Mouse (Mus musculus) neural tube, embryonic 15.5 days (tissue): ENCODE measurements at regions not wholly inside any gene's neighbourhood (a gene's known extent, or its start where the extent isn't known, plus 50 kb on each side); places are given as distances from the start of the nearest gene placed in this dataset.
A peak's percentile ranks its signal among the peaks of the same experiment; 100 is the strongest.

ENCODE experiments used
- ATAC-seq: fragments of 200-750 bp; cut with Nextera tagmentation; 2 replicates; pipeline ENCODE4 v1.8.0; 2017; ENCODE audit warnings: mild to moderate bottlenecking, moderate TSS enrichment, moderate library complexity; ENCODE audit not compliant: low FRiP score
- H3K27ac ChIP-seq: fragments of 300-500 bp; sonication (generic); replicated peaks from 2 replicates; pipeline ENCODE4 v1.5.1; 2015; ENCODE audit warnings: mild to moderate bottlenecking, inconsistent platforms
- H3K27me3 ChIP-seq: fragments of 300-500 bp; sonication (generic); replicated peaks from 2 replicates; pipeline ENCODE4 v1.6.1; 2015; ENCODE audit warnings: inconsistent platforms
- H3K36me3 ChIP-seq: fragments of 300-500 bp; sonication (generic); 2 replicates; pipeline ENCODE4 v1.6.1; 2015; ENCODE audit warnings: inconsistent platforms
- H3K4me1 ChIP-seq: fragments of 300-500 bp; sonication (generic); 2 replicates; pipeline ENCODE4 v1.6.1; 2015; ENCODE audit warnings: inconsistent platforms
- H3K4me2 ChIP-seq: fragments of 300-500 bp; sonication (generic); 2 replicates; pipeline ENCODE4 v1.6.1; 2015; ENCODE audit warnings: inconsistent platforms, mild to moderate bottlenecking, moderate library complexity
- H3K4me3 ChIP-seq: fragments of 300-500 bp; sonication (generic); replicated peaks from 2 replicates; pipeline ENCODE4 v1.5.1; 2015; ENCODE audit warnings: mild to moderate bottlenecking, inconsistent platforms
- H3K9ac ChIP-seq: fragments of 300-500 bp; sonication (generic); replicated peaks from 2 replicates; pipeline ENCODE4 v1.6.1; 2015; ENCODE audit warnings: mild to moderate bottlenecking, inconsistent platforms
- H3K9me3 ChIP-seq: fragments of 300-500 bp; sonication (generic); replicated peaks from 2 replicates; pipeline ENCODE4 v1.6.1; 2016; ENCODE audit warnings: inconsistent platforms
- WGBS: fragments of 180-500 bp; shearing (Covaris S2); methylation state at CpG from one replicate; pipeline ENCODE4 v1.1.7; 2015; ENCODE audit warnings: mixed read lengths; 5-methylcytosine and 5-hydroxymethylcytosine counted together

- H3K27me3 ChIP-seq: 0 out of 2 replicates have a peak, but pooled peaks cover 2% of the 10 kb centered on the region
- no peak overlapping the region for H3K4me2 ChIP-seq
- peaks cover 14% of the 10 kb centered on the region for H3K4me1 ChIP-seq
- WGBS: 94% methylated on average over 9 of the region's 9 CpGs
- ATAC-seq: no peak
- no peak overlapping the region for H3K27ac ChIP-seq
- no peak overlapping the region for H3K4me3 ChIP-seq
- no peaks in the 10 kb centered on the region for H3K36me3 ChIP-seq
- H3K9ac ChIP-seq: no peak overlapping the region
- H3K9me3 ChIP-seq: no peaks in the 10 kb centered on the region
Measured at GRCm38 (mm10) chr2:74029938-74030337, 118.8 kb upstream of the Atp5g3 start.

GRCm38 (mm10) chr2:74027404-74028104 lies 116.4 kb upstream of the Atp5g3 start:
- Histone ChIP-seq H3K4me3 (no peak overlapping the region), H3K4me2 (peak overlapping the region; percentile 23), H3K9me3 (no peaks in the 10 kb centered on the region), H3K9ac (0 out of 2 replicates have a peak overlapping the region, but pooled peaks have one; percentile 17), H3K4me1 (peaks cover 14% of the 10 kb centered on the region), H3K27me3 (0 out of 2 replicates have a peak, but pooled peaks cover 2% of the 10 kb centered on the region), H3K36me3 (no peaks in the 10 kb centered on the region), H3K27ac (peak overlapping the region; percentile 48; the same call in 1 of the 2 replicates)
- peak; percentile 86 for ATAC-seq
- WGBS: 21% methylated on average over 11 of the region's 11 CpGs

- Histone ChIP-seq H3K4me3 (no peak overlapping the region), H3K27me3 (no peaks in the 10 kb centered on the region), H3K36me3 (no peaks in the 10 kb centered on the region), H3K4me1 (peaks cover 11% of the 10 kb centered on the region), H3K9ac (no peak overlapping the region), H3K4me2 (no peak overlapping the region), H3K9me3 (no peaks in the 10 kb centered on the region), H3K27ac (no peak overlapping the region)
- no peak for ATAC-seq
- WGBS: 52% methylated on average over 7 of the region's 7 CpGs
Measured at GRCm38 (mm10) chr2:74015146-74015545, 104.0 kb upstream of the Atp5g3 start.

GRCm38 (mm10) chr2:74014201-74014600 lies 103.1 kb upstream of the Atp5g3 start:
- H3K27me3 ChIP-seq: no peaks in the 10 kb centered on the region
- H3K36me3 ChIP-seq: no peaks in the 10 kb centered on the region
- H3K4me1 ChIP-seq: peaks cover 2% of the 10 kb centered on the region
- H3K4me2 ChIP-seq: no peak overlapping the region
- H3K27ac ChIP-seq: no peak overlapping the region
- WGBS: 92% methylated on average over 3 of the region's 3 CpGs
- no peak for ATAC-seq
- no peak overlapping the region for H3K9ac ChIP-seq
- H3K9me3 ChIP-seq: no peaks in the 10 kb centered on the region
- no peak overlapping the region for H3K4me3 ChIP-seq

GRCm38 (mm10) chr2:73998531-73998930 lies 87.4 kb upstream of the Atp5g3 start:
- H3K9ac ChIP-seq: no peak overlapping the region
- no peaks in the 10 kb centered on the region; the same call in 1 of the 2 replicates for H3K27me3 ChIP-seq
- H3K4me3 ChIP-seq: no peak overlapping the region
- no peak overlapping the region for H3K4me2 ChIP-seq
- H3K36me3 ChIP-seq: no peaks in the 10 kb centered on the region
- no peaks in the 10 kb centered on the region for H3K9me3 ChIP-seq
- H3K27ac ChIP-seq: no peak overlapping the region
- ATAC-seq: no peak
- H3K4me1 ChIP-seq: peaks cover 13% of the 10 kb centered on the region; the same call in 1 of the 2 replicates
- WGBS: 5% methylated on average over 2 of the region's 2 CpGs

- H3K9ac ChIP-seq: no peak overlapping the region
- no peak overlapping the region for H3K4me3 ChIP-seq
- H3K4me1 ChIP-seq: peaks cover 15% of the 10 kb centered on the region
- 82% methylated on average over 5 of the region's 5 CpGs for WGBS
- no peaks in the 10 kb centered on the region; the same call in 1 of the 2 replicates for H3K27me3 ChIP-seq
- H3K4me2 ChIP-seq: no peak overlapping the region
- no peaks in the 10 kb centered on the region for H3K36me3 ChIP-seq
- no peak for ATAC-seq
- no peak overlapping the region for H3K27ac ChIP-seq
- H3K9me3 ChIP-seq: no peaks in the 10 kb centered on the region
Measured at GRCm38 (mm10) chr2:73996986-73997385, 85.9 kb upstream of the Atp5g3 start.

- H3K27ac ChIP-seq: no peak overlapping the region; the same call in 1 of the 2 replicates
- H3K27me3 ChIP-seq: no peaks in the 10 kb centered on the region
- no peaks in the 10 kb centered on the region for H3K36me3 ChIP-seq
- no peaks in the 10 kb centered on the region for H3K9me3 ChIP-seq
- WGBS: 15% methylated on average over 11 of the region's 11 CpGs
- no peak overlapping the region for H3K4me3 ChIP-seq
- ATAC-seq: peak; percentile 61; the same call in 1 of the 2 replicates
- H3K4me1 ChIP-seq: peaks cover 13% of the 10 kb centered on the region
- H3K9ac ChIP-seq: no peak overlapping the region; the same call in 1 of the 2 replicates
- peak overlapping the region; percentile 43 for H3K4me2 ChIP-seq
Measured at GRCm38 (mm10) chr2:73991818-73992217, 80.7 kb upstream of the Atp5g3 start.

GRCm38 (mm10) chr2:73987441-73988105 lies 76.4 kb upstream of the Atp5g3 start:
- Histone ChIP-seq H3K27me3 (no peaks in the 10 kb centered on the region), H3K9ac (no peak overlapping the region), H3K9me3 (no peaks in the 10 kb centered on the region), H3K4me1 (peaks cover 13% of the 10 kb centered on the region), H3K4me2 (no peak overlapping the region), H3K36me3 (no peaks in the 10 kb centered on the region), H3K4me3 (no peak overlapping the region), H3K27ac (no peak overlapping the region)
- WGBS: 81% methylated on average over 10 of the region's 10 CpGs
- no peak for ATAC-seq

GRCm38 (mm10) chr2:73985911-73986250 lies 74.8 kb upstream of the Atp5g3 start:
- Histone ChIP-seq H3K36me3 (no peaks in the 10 kb centered on the region), H3K9me3 (no peaks in the 10 kb centered on the region), H3K4me3 (no peak overlapping the region), H3K4me1 (peaks cover 2% of the 10 kb centered on the region; the same call in 1 of the 2 replicates), H3K27me3 (0 out of 2 replicates have a peak, but pooled peaks cover 4% of the 10 kb centered on the region), H3K4me2 (no peak overlapping the region), H3K9ac (no peak overlapping the region), H3K27ac (no peak overlapping the region)
- 75% methylated on average over 6 of the region's 6 CpGs for WGBS
- ATAC-seq: no peak

- WGBS: 82% methylated on average over 14 of the region's 14 CpGs
- Histone ChIP-seq H3K4me2 (no peak overlapping the region), H3K9me3 (no peaks in the 10 kb centered on the region), H3K36me3 (no peaks in the 10 kb centered on the region), H3K27ac (no peak overlapping the region), H3K9ac (no peak overlapping the region), H3K4me1 (peaks cover 2% of the 10 kb centered on the region; the same call in 1 of the 2 replicates), H3K4me3 (no peak overlapping the region), H3K27me3 (0 out of 2 replicates have a peak, but pooled peaks cover 4% of the 10 kb centered on the region)
- no peak for ATAC-seq
Measured at GRCm38 (mm10) chr2:73985238-73985910, 74.2 kb upstream of the Atp5g3 start.

GRCm38 (mm10) chr2:73983166-73983565 lies 72.0 kb upstream of the Atp5g3 start:
- no peak for ATAC-seq
- Histone ChIP-seq H3K36me3 (no peaks in the 10 kb centered on the region), H3K4me1 (peaks cover 3% of the 10 kb centered on the region; the same call in 1 of the 2 replicates), H3K4me3 (no peak overlapping the region), H3K9ac (no peak overlapping the region), H3K4me2 (no peak overlapping the region), H3K27ac (no peak overlapping the region), H3K27me3 (0 out of 2 replicates have a peak, but pooled peaks cover 4% of the 10 kb centered on the region), H3K9me3 (no peaks in the 10 kb centered on the region)
- 28% methylated on average over 4 of the region's 4 CpGs for WGBS
